Mouse (Mus musculus): ENCODE measurements around the gene Grap2. TPM values are rescaled to one million over a fixed set of nuclear protein-coding genes. Genes with fewer than 3 reads are reported as not detected.

Grap2 gene
- total RNA-seq, 2 experiments from 2014 or later, result 0.08 to 0.32 TPM

GRCm38 (mm10) chr15:80601456-80601855 lies 29.1 kb downstream of the Grap2 start:
- no peak for DNase-seq

GRCm38 (mm10) chr15:80602487-80602886 lies 30.1 kb downstream of the Grap2 start:
- no peak for DNase-seq

GRCm38 (mm10) chr15:80604026-80604425 lies 31.6 kb downstream of the Grap2 start:
- DNase-seq, result no peak

- no peak for DNase-seq
Observed at GRCm38 (mm10) chr15:80607970-80608369, 35.6 kb downstream of the Grap2 start.

- no peak for DNase-seq
Observed at GRCm38 (mm10) chr15:80610335-80610734, 37.9 kb downstream of the Grap2 start.

GRCm38 (mm10) chr15:80611478-80611877 lies 39.1 kb downstream of the Grap2 start:
- no peak for DNase-seq

- no peak for DNase-seq
Observed at GRCm38 (mm10) chr15:80613904-80614303, 41.5 kb downstream of the Grap2 start.

- DNase-seq, result no peak
Observed at GRCm38 (mm10) chr15:80614500-80615289, 42.3 kb downstream of the Grap2 start.

GRCm38 (mm10) chr15:80615290-80615570 lies 42.8 kb downstream of the Grap2 start:
- DNase-seq, result no peak

GRCm38 (mm10) chr15:80615636-80616383 lies 43.4 kb downstream of the Grap2 start:
- DNase-seq, result no peak

- no peak for DNase-seq
Observed at GRCm38 (mm10) chr15:80617839-80618238, 45.4 kb downstream of the Grap2 start.

- no peak for DNase-seq
Observed at GRCm38 (mm10) chr15:80619166-80619565, 46.8 kb downstream of the Grap2 start.

- no peak for DNase-seq
Observed at GRCm38 (mm10) chr15:80619786-80620185, 47.4 kb downstream of the Grap2 start.

GRCm38 (mm10) chr15:80620371-80620770 lies 48.0 kb downstream of the Grap2 start:
- DNase-seq, result no peak

- no peak for DNase-seq
Observed at GRCm38 (mm10) chr15:80623171-80623837, 50.9 kb downstream of the Grap2 start.

GRCm38 (mm10) chr15:80626472-80626871 lies 54.1 kb downstream of the Grap2 start:
- DNase-seq, result no peak

GRCm38 (mm10) chr15:80630147-80630546 lies 57.8 kb downstream of the Grap2 start:
- no peak for DNase-seq

- DNase-seq, result peak; percentile 16
Observed at GRCm38 (mm10) chr15:80630711-80631110, 58.3 kb downstream of the Grap2 start.

GRCm38 (mm10) chr15:80631311-80631710 lies 58.9 kb downstream of the Grap2 start:
- no peak for DNase-seq

GRCm38 (mm10) chr15:80632280-80632893 lies 60.0 kb downstream of the Grap2 start:
- DNase-seq, result no peak

GRCm38 (mm10) chr15:80634391-80635193 lies 62.2 kb downstream of the Grap2 start:
- DNase-seq, result no peak

Measured in gastrocnemius, postnatal 25 days (tissue).